Mouse (Mus musculus): ENCODE measurements around the gene Spdye4b.
"Not testable (repeated sequence)": the region's sequence is repeated elsewhere in the genome, so short reads cannot be mapped to it uniquely, and the experiment has no call there.

Gene Spdye4b

DNA sequence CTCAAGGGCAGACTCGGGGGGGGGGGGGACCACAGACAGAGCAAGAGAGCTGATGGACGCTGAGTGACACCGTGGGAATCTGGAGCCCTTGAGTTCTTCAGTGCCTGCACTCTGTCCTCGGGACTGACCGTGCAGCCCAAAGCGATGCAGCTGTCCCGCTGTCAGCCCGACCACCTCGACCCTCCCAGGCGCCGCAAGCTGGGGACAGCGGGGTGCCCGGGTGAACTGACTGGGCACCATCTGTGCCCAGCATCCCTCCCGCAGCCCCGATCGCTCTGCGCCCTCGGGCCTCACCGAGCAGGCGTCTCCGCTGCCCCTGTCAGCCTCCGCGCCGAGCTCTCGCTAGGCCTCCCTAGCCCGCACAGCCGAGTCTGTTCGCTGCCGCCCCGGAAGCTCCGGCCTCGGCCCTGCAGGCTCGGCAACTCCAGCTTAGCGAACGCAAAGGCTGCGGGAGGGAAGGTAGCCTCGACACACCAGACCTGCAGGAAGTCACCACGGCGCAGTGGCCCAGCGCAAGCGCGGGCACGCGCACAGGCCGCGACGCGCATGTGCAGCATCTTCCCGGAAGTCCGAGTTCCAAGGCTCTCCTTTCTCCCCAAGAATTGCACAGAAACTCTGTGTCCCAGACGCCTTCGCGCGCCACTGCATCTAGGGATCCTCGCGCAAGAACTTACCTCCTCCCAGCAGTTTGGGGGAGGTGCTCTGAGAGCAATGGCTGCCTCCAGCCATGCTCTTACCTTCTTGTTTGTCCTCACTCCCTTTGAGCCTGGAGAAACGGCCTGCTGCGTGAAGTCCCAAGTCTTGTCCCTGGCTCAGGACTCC, at the start of gene Spdye4b, which contains the start of gene Rbak:
TSS of gene Spdye4b (plus strand) at position 763 of the 822 bp plus-strand sequence.
TSS of gene Rbak (minus strand) at position 521 of the 822 bp plus-strand sequence.
- DNase-seq (ENCODE audit: low spot score): peak; percentile 67

GRCm38 (mm10) chr5:143132935-143133514, 47.8 kb upstream of the Spdye4b start:
- DNase-seq (ENCODE audit: low spot score): no peak

- DNase-seq (ENCODE audit: low spot score): not testable (repeated sequence)
These were observed 46.4 kb upstream of the Spdye4b start for GRCm38 (mm10) chr5:143134216-143135010.

GRCm38 (mm10) chr5:143135042-143135441, 45.8 kb upstream of the Spdye4b start:
- DNase-seq (ENCODE audit: low spot score): no peak

- no peak for DNase-seq (ENCODE audit: low spot score)
These were observed 43.2 kb upstream of the Spdye4b start for GRCm38 (mm10) chr5:143137580-143137979.

- no peak for DNase-seq (ENCODE audit: low spot score)
These were observed 33.3 kb upstream of the Spdye4b start, which contains the start of gene Olfr718-ps1 for GRCm38 (mm10) chr5:143147481-143147880. Olfr718-ps1 (minus strand) TSS chr5:143147581.

GRCm38 (mm10) chr5:143148661-143149060, 32.2 kb upstream of the Spdye4b start:
- no peak for DNase-seq (ENCODE audit: low spot score)

DNA sequence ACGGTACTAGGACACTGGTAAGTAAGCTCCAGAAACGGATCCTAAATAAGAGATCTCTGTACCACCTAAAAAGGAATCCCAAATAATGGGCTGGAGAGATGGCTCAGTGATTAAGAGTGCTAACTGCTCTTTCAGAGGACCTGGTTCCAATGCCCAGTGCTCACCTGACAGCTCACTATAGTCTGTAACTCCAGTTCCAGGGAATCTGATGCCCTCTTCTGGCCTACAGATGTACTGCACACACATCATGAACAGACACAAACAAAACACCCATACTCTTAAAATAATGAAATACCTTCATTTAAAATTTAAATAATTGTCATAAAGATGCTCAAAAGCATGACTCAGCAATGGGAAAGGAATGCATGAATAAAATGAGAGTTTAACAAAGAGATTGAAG, 31.3 kb upstream of the Spdye4b start:
- no peak for DNase-seq (ENCODE audit: low spot score)

DNA sequence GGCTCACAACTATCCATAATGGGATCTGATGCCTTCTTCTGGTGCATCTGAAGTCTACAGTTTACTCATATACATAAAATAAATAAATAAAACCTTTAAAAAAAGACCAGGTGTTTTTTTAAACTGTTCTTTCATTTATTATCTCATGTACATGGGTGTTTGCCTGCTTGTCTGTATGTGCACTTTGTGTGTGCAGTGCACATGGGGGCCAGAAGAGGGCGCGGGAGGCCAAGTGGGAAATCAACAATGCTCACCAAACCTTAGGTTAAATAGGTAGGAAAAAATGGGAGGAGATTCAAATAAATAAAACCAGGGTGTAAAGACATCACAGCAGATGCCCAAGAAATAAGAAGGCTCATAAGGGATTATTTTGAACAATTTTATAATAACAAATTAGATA, 30.8 kb upstream of the Spdye4b start:
- DNase-seq (ENCODE audit: low spot score): no peak

- DNase-seq (ENCODE audit: low spot score): no peak
These were observed 27.1 kb upstream of the Spdye4b start for GRCm38 (mm10) chr5:143153756-143154155.

GRCm38 (mm10) chr5:143155534-143155933, 25.3 kb upstream of the Spdye4b start:
- no peak for DNase-seq (ENCODE audit: low spot score)

DNA sequence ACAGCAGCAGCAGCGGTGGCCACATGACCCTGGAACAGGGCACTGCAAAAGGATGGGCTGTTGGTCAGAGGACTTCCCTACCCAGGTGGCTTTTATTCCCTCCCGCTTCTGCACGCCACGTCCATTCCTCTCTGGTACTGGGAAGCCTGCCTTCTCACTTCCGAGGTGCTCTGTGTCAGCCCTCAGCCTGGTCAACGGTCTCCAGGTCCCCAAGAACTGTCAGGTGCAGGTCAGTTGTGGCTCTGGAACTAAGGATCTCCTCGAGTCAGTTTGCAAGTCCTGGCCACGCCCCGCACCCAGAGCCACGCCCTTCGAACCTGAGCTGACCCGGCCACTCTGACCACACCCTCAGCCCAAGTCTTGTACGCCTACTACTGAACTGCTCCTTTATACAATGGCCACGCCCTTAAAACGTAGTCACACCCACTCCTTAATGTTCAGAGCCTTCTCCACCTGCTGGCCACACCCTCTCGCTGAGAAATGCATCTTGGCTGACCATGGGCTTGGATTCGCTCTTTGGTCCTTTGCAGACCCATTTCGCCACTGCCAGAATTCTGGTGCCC, 15.2 kb upstream of the Spdye4b start:
- DNase-seq (ENCODE audit: low spot score): peak; percentile 46

- DNase-seq (ENCODE audit: low spot score): no peak
These were observed 4.8 kb upstream of the Spdye4b start for GRCm38 (mm10) chr5:143175970-143176369.

DNA sequence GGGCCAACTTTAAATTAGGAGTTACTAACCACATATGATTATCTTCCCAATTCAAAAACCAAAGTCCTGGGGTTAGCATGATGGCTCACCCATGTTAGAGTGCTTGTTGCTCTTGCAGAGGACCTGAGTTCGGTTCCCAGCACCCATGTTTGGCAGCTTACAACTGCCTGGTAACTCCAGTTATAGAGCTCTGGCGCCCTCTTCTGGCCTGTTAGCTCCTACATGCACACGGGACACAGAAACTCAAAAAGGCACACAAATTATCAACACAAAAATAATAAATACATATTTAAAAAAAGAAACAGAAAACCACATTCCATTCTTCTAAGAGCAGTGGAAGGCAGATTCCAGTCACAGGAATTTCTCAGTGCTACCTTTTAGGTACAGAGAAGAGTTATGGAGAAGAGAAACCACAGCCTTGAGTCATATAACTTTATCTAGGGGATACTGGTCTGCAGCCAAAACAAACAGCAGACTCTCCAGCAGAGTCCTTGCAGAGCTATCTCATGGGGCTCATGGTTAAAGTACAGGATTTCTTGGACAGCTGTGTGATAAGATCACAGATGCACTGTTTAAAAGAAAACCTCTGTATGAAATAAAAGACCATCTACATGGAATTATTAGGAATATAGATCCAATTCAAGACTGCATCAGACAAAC, 3.1 kb upstream of the Spdye4b start:
- no peak for DNase-seq (ENCODE audit: low spot score)

- DNase-seq (ENCODE audit: low spot score): peak; percentile 29
These were observed 1.6 kb upstream of the Spdye4b start for GRCm38 (mm10) chr5:143179179-143179578.

GRCm38 (mm10) chr5:143188014-143188413, 7.2 kb downstream of the Spdye4b start:
- not testable (repeated sequence) for DNase-seq (ENCODE audit: low spot score)

DNA sequence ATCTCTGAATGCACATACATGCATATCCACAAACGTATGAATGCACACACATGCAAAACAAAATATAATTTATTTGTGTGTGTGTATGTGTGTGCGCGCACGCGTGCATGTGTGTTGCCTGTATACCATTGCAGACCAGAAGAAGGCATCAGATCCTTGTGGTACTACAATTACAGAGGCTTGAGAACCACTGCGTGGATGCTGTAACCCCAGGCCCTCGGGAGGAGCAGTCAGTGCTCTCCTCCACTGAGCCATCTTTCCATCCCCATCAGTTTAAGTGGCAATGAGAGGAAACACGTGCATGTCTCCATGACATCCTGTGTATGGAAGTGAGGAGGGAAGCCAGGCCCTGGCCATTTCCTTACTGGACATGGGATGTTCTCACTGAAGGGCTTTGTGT, 12.0 kb downstream of the Spdye4b start:
- no peak for DNase-seq (ENCODE audit: low spot score)

- DNase-seq (ENCODE audit: low spot score): not testable (repeated sequence)
These were observed 13.9 kb downstream of the Spdye4b start for GRCm38 (mm10) chr5:143194747-143195146.

DNA sequence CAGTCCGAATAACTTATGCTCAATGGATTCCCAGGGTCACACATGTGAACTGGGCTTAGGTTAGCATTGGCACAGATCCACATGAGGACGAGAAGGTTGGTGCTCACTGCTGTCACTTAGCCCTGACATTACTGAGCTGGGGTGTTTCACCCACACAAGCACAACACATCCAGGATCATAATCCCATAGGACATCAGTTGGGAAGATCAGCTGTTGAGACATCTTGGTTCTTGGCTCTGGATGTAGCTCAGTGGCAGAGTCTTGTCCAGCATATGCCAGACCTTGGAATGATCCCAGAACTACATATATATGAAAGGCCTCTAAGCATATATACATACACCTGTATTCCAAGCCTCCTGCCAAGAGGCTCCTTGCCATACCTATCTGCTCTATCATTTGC, 14.3 kb downstream of the Spdye4b start:
- DNase-seq (ENCODE audit: low spot score): no peak

GRCm38 (mm10) chr5:143196506-143196905, 15.7 kb downstream of the Spdye4b start:
- DNase-seq (ENCODE audit: low spot score): no peak

DNA sequence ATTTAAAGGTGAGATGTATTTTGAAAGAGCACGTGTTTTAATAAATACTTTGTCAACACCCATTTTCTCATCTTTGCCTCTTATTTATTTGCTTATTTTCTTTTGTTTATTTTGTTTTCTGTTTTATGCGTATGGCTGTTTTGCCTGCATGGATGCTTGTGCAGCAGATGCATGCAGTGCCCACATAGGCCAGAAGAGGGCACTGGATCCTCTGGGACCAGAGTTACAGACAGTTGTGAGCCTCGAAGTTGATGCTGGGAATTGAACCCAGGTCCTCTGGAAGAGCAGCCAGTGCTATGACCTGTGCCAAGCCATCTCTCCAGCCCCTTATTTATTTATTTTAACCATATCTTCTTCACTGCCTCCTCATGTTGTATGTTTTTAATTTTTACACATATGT, 24.2 kb downstream of the Spdye4b start:
- no peak for DNase-seq (ENCODE audit: low spot score)

DNA sequence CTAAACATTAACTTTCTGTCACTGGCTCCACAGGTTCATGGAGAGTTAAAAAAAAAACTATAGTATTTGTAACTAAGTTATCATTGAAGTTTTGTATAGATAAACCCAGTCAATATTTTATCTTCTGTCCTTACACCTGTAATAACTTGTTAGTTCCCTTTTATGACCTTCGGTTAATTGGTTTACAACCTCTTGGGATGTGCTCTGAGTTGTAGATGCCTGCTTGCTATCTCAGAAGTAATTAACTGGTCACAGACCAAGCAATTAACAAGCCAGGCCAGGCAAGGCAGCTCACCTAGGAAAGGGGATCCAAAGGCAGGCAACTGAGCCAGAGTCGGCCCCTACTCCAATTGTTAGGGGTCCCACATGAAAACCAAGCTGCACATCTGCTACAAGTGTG, 33.0 kb downstream of the Spdye4b start:
- no peak for DNase-seq (ENCODE audit: low spot score)

All from c-Kit-positive CD71-positive TER-119-positive erythroid progenitor cells, embryonic 14.5 days (primary cell).